Mouse (Mus musculus): ENCODE data around the gene Ankmy2.

DNA sequence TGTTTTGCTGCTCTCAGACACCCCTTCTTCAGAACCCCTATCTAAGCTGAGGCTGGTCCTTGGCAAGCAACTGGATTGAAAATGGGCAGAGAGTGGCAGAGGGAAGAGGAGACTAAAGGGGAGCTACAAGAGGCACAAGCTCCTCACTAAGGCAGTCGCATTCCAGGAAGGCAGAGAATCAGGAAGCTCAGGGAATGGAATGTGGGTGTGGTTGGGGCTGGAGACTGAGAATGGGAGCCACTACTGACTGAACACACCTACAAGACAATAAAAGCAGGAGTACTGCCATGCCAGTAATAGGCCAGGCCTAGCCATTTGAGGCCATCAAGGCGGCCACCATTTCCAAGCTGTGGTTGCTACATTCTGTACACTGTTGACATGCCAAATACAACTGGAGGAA is 74.5 kb downstream of the Ankmy2 start:
- no peak for TF ChIP-seq CTCF (IDR thresholded peaks at IDR 0.05; ENCODE audit: borderline replicate concordance, control insufficient read depth, extremely low read depth, insufficient read depth, low read length, poor library complexity)
- no peak for TF ChIP-seq POLR2A (IDR thresholded peaks at IDR 0.05; ENCODE audit: control insufficient read depth, extremely low read depth, insufficient read depth, low read length, poor library complexity)
